Mouse (Mus musculus) cerebellum, adult 2 months (tissue): ENCODE data around the gene Wfdc15a. TPM values are rescaled to one million over a fixed set of nuclear protein-coding genes. Genes with fewer than 3 reads are reported as not detected.

Experiments used
- DNase-seq, 2 experiments: peaks; one replicate each; pipeline ENCODE4 v3.0.0; 2021
- H3K27ac ChIP-seq: fragments of 200-500 bp; 2 replicates; pipeline ENCODE4 v1.5.1; 2012; ENCODE audit warnings: low read length, control low read depth, inconsistent platforms; ENCODE audit not compliant: insufficient read depth
- H3K27me3 ChIP-seq: fragments of 200-500 bp; 2 replicates; pipeline ENCODE4 v1.6.1; 2012; ENCODE audit warnings: inconsistent platforms, mild to moderate bottlenecking, low read length, moderate library complexity; ENCODE audit not compliant: control insufficient read depth, insufficient read depth
- H3K4me1 ChIP-seq: fragments of 200-500 bp; 2 replicates; pipeline ENCODE4 v1.6.1; 2011; ENCODE audit warnings: low read length; ENCODE audit not compliant: control insufficient read depth, insufficient read depth
- H3K4me3 ChIP-seq: fragments of 200-500 bp; replicated peaks from 2 replicates; pipeline ENCODE3; 2011; ENCODE audit warnings: mild to moderate bottlenecking, low read depth, low read length, control low read depth; ENCODE audit not compliant: insufficient read depth
- CTCF ChIP-seq: fragments of 200-500 bp; IDR thresholded peaks from 2 replicates; pipeline ENCODE4 v1.5.1; 2011; ENCODE audit warnings: low read depth, mild to moderate bottlenecking, control low read depth, low read length, moderate library complexity, borderline replicate concordance; ENCODE audit not compliant: insufficient read depth
- POLR2A ChIP-seq: fragments of 200-500 bp; IDR thresholded peaks from 2 replicates; pipeline ENCODE4 v1.6.1; 2011; ENCODE audit warnings: low read length, control low read depth, borderline replicate concordance; ENCODE audit not compliant: insufficient read depth
- WGBS: fragments of 180-500 bp; shearing (Covaris S2); methylation state at CpG from one replicate; pipeline ENCODE4 v1.1.7; 2018; 5-methylcytosine and 5-hydroxymethylcytosine counted together
- polyA plus RNA-seq: library from polyadenylated mRNA; depleted of rRNA; stranded (reverse); fragments of >200 nt; gene quantifications from 2 replicates; pipeline ENCODE4 v1.2.3, GENCODE M21; 2012

The Wfdc15a gene
- polyA plus RNA-seq, 1 experiment = not detected

DNA sequence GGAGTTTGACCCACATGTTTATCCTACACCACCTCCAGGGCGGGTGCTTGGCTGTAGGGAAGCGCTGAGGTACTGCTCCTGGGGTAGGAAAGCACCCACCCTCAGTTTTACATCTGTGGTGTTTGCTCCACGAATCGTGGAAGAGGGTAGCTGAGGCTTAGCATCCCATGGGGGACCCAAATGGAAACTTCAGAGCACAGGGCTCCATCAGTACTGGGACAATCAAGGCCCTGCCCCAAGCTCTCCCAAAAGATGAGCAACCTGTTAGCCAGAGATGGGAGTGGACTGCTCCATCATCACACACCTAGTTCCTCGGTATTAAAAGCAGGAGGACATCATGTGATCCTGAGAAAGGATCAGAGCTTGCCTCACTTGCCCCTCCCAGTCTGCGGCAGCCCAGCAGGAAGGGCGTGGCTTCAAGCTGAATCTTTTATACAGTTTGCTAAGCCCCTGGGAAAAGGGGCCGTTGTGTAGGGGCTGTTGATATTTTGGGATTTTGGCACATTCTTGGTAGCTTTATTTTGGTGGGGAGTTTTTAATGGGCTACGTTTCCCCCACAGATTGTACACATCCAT, 15.7 kb downstream of the Wfdc15a start:
- Histone ChIP-seq H3K4me3 (no peak overlapping the region), H3K4me1 (no peaks in the 10 kb centered on the region), H3K27ac (no peak overlapping the region), H3K27me3 (no peaks in the 10 kb centered on the region)
- TF ChIP-seq POLR2A (no peak), CTCF (no peak)
- no peak for DNase-seq
- WGBS = 49% methylated on average over 9 of the region's 9 CpGs

DNA sequence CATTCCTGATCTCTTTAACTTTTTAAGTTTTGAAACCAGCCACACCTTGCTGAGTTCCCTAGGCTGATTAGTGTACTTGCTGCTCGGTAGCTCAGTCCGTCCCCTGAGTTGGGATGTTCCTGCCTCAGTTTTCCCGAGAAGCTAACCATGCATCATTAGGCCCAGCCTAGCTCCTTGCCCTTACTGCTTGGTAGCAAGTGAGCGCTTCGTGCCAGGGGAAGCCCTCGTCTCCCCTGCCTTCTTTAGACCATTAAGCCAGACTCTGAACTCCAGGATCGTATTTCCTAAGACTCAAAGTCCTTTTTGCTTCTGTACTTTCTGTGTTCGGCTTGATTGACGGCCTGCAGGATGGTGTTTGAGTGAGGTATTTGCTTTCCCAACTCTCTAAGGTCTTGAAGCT, 16.6 kb downstream of the Wfdc15a start:
- no peak for TF ChIP-seq POLR2A
- TF ChIP-seq CTCF = no peak
- whole genome bisulfite sequencing = 78% methylated on average over 9 of the region's 9 CpGs
- H3K4me3 ChIP-seq = no peak overlapping the region
- H3K27ac ChIP-seq = no peak overlapping the region
- DNase-seq = no peak
- no peaks in the 10 kb centered on the region for H3K27me3 ChIP-seq
- H3K4me1 ChIP-seq = no peaks in the 10 kb centered on the region

DNA sequence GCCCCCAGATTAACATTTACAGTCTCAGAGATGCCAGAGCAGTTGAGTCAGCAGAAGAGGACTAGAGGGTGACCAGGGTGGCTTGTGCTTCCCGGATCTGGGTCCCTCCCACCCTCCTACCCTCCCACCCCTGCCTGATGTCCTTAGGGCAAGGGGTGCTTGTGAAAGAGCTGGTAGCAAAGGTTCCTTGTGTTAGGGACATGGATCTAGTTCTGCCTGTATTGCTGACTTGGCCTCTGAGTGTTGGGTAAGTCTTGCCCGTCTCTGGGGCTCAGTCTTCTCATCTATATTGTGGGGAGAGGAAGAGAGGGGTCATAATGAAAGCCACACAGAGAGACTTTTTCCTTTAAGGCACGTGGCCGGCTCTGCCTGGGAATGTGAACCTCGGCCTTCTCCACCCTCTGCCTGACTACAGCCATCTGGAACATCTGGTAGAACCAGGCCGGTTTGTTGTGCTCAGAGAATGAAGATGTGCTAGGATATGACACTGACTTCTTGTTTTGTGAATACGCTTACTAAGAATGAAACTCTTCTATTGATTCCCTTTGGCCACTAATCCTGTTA, 17.2 kb downstream of the Wfdc15a start, which contains the start of gene Wfdc5:
Gene Wfdc5 (minus strand): TSS at position 51 of the 564 bp plus-strand sequence.
- H3K4me3 ChIP-seq = no peak within 1 kb of the TSS
- no peak for TF ChIP-seq CTCF
- TF ChIP-seq POLR2A = no peak
- no peak for DNase-seq
- no peaks in the 10 kb centered on the region for H3K4me1 ChIP-seq
- 88% methylated on average over 7 of the region's 7 CpGs for WGBS
- no peak within 1 kb of the TSS for H3K27ac ChIP-seq
- no peaks in the 10 kb centered on the region for H3K27me3 ChIP-seq

DNA sequence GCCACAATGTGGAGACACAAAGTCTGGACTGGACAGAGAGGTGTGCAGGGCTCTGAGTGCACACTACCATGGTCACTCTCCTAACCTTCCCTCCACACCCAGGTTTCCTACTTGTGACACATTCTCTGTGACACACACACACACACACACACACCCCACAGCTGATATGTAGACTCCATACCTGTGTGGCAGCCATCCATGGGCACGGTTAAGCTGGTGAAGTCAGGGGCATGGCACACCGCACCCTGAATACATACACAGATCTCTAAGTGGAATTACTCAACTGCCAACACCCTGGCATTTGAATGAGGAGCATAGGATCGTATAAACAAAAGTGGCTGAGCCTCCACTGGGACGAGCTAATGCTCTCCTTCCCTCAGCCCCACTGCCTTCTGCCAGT, 19.2 kb downstream of the Wfdc15a start:
- no peaks in the 10 kb centered on the region for H3K27me3 ChIP-seq
- DNase-seq = no peak
- no peaks in the 10 kb centered on the region for H3K4me1 ChIP-seq
- H3K27ac ChIP-seq = no peak overlapping the region
- 93% methylated on average over 4 of the region's 4 CpGs for WGBS
- H3K4me3 ChIP-seq = no peak overlapping the region
- no peak for TF ChIP-seq POLR2A
- TF ChIP-seq CTCF = no peak

DNA sequence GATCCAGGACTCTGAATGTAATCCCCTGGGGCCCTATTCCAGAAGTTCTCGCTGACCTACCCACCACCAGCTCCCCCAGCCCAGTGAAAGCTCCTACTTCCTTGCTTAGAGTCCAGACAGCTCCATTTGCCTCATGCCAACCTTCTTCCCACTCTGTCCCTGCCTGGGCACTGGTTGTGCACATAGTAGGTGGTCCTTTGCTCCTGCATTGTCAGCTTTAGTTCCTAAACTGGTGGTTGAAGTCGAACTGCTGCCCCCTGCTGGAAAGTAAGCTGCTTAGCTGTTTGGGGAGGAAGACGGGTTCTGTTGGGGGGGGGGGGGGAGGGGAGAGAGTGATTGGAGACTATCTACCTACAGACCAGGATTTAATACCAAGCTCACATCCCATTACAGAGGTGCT, 19.8 kb downstream of the Wfdc15a start:
- no peak for TF ChIP-seq POLR2A
- TF ChIP-seq CTCF = peak; percentile 19; the same call in 1 of the 2 replicates
- no peak overlapping the region for H3K4me3 ChIP-seq
- 40% methylated on average over 3 of the region's 3 CpGs for WGBS
- no peaks in the 10 kb centered on the region for H3K4me1 ChIP-seq
- H3K27ac ChIP-seq = no peak overlapping the region
- no peaks in the 10 kb centered on the region for H3K27me3 ChIP-seq
- DNase-seq = peak in 1 of 2 experiments; percentile 27

DNA sequence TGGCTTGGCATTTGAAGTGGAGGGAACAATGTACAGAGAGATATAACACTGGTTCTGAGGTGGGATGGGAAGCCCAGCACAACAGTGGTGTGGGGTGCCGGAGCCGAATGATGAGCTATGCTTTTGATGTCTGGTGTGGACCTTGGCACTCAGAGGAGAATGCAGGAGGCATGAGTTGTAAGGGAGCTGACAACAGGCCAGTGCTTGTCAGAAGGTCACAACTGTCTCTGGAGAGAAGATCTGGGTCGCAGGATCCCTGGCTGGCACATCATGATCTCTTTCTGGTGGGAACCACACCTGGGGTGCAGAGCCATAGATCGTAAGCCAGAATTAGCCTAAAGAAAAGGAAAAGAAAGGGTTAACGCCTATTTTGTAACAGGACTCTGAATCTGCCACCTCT, 22.1 kb downstream of the Wfdc15a start:
- Histone ChIP-seq H3K4me3 (no peak overlapping the region), H3K27ac (no peak overlapping the region), H3K4me1 (0 out of 2 replicates have a peak, but pooled peaks cover 4% of the 10 kb centered on the region), H3K27me3 (no peaks in the 10 kb centered on the region)
- DNase-seq = no peak
- 83% methylated on average over 5 of the region's 5 CpGs for WGBS
- no peak for TF ChIP-seq CTCF

DNA sequence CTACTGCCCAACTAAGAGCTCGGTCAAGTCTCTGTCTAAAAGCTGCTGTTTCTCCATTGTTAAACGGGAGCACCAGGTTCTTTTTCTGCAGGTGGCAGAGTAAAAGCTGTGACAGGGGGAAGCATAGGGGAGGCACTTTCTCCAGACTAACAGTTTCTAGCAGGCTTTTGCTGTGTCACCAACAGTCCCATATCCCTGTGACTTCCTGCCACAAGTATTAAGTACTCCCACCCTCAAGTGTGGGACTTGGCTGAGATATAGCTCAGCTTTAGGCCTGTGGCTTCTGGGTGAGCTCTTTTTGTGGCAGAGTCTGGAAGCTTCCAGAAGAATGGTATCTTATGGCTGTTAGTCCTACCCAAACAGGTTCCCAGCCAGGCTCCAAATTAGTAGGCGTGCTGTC, 24.1 kb downstream of the Wfdc15a start:
- WGBS = 80% methylated on average over 3 of the region's 3 CpGs
- Histone ChIP-seq H3K27ac (no peak overlapping the region), H3K4me1 (0 out of 2 replicates have a peak, but pooled peaks cover 4% of the 10 kb centered on the region), H3K4me3 (no peak overlapping the region), H3K27me3 (no peaks in the 10 kb centered on the region)
- TF ChIP-seq POLR2A (no peak), CTCF (no peak)
- no peak for DNase-seq

DNA sequence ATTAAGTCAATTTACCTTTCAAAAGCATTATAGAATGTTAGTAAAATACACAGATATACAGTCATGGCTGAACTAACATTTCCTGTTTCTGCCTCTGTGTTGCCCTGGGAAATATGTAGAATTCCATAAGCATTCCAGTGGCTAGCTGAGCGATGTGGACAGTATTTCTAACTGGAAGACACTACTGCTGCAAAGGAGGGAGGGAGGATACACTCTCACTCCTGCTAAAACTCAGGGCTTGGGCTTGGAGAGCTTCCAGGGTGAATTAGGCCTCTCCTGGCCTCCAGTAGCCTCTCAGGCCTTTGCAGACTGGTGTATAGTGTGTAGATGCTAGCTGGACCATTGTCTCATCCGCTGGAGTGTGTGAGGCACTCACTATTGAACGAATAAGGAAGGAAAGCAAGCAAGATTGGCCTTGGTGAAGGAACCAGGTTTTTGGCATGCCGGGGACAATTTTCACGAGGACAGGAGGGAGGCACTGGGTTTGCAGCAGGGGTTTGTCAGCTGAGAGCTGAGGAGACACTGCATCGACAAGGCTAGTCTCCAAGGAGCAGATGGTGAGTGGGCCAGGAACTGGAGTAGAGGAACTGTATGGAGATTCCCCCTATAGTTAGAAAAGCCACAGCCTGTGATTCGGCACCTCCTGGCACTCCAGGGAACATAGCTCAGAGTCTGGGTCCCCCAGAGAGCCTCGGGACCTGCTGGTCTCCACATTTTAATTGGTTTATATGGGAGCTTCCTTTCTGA, 25.1 kb downstream of the Wfdc15a start:
- Histone ChIP-seq H3K4me3 (no peak overlapping the region), H3K27ac (no peak overlapping the region), H3K27me3 (no peaks in the 10 kb centered on the region), H3K4me1 (0 out of 2 replicates have a peak, but pooled peaks cover 4% of the 10 kb centered on the region)
- WGBS = 25% methylated on average over 8 of the region's 8 CpGs
- DNase-seq = peak; percentile 24 to 41
- TF ChIP-seq POLR2A = no peak
- TF ChIP-seq CTCF = no peak
